Mouse (Mus musculus) E14TG2a.4 (cell line): Measurements from ENCODE around the gene Bri3.

Experiments used
- CTCF ChIP-seq: conservative IDR thresholded peaks from 2 replicates; pipeline ENCODE4 v1.5.1; 2014; ENCODE audit warnings: low read length
- POU5F1 ChIP-seq: IDR thresholded peaks from 2 replicates; pipeline ENCODE4 v1.6.1; 2014; ENCODE audit warnings: low read length, borderline replicate concordance

DNA sequence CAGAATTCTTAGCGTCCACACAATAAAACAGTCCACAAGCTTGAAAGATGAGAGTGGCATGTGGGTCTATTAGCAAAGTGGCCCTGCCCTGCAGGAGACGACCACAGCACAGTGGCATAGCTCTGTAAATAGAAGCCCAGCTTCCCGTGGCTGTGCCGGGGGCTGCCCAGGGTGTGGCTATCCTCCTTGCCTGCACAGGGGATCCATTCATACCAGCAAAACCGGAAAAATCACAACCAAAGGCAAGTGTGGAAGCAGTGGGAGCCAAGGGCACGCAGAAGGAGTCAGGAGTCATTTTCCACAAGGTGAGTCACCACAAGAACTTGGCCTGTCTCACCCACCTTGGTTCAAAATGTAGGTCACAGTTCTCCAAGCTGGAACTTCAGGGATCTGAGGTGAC, 74.0 kb downstream of the Bri3 start:
- TF ChIP-seq CTCF (no peak), POU5F1 (no peak)
